Mouse (Mus musculus) neural tube, embryonic 15.5 days (tissue): ENCODE results near the gene Cpsf4l. TPM values are rescaled to one million over a fixed set of nuclear protein-coding genes. Genes with fewer than 3 reads are reported as not detected.

Experiments
- ATAC-seq: fragments of 200-750 bp; cut with Nextera tagmentation; 2 replicates; pipeline ENCODE4 v1.8.0; 2017; ENCODE audit warnings: mild to moderate bottlenecking, moderate TSS enrichment, moderate library complexity; ENCODE audit not compliant: low FRiP score
- H3K27ac ChIP-seq: fragments of 300-500 bp; sonication (generic); replicated peaks from 2 replicates; pipeline ENCODE4 v1.5.1; 2015; ENCODE audit warnings: mild to moderate bottlenecking, inconsistent platforms
- H3K27me3 ChIP-seq: fragments of 300-500 bp; sonication (generic); replicated peaks from 2 replicates; pipeline ENCODE4 v1.6.1; 2015; ENCODE audit warnings: inconsistent platforms
- H3K36me3 ChIP-seq: fragments of 300-500 bp; sonication (generic); 2 replicates; pipeline ENCODE4 v1.6.1; 2015; ENCODE audit warnings: inconsistent platforms
- H3K4me1 ChIP-seq: fragments of 300-500 bp; sonication (generic); 2 replicates; pipeline ENCODE4 v1.6.1; 2015; ENCODE audit warnings: inconsistent platforms
- H3K4me2 ChIP-seq: fragments of 300-500 bp; sonication (generic); 2 replicates; pipeline ENCODE4 v1.6.1; 2015; ENCODE audit warnings: inconsistent platforms, mild to moderate bottlenecking, moderate library complexity
- H3K4me3 ChIP-seq: fragments of 300-500 bp; sonication (generic); replicated peaks from 2 replicates; pipeline ENCODE4 v1.5.1; 2015; ENCODE audit warnings: mild to moderate bottlenecking, inconsistent platforms
- H3K9ac ChIP-seq: fragments of 300-500 bp; sonication (generic); replicated peaks from 2 replicates; pipeline ENCODE4 v1.6.1; 2015; ENCODE audit warnings: mild to moderate bottlenecking, inconsistent platforms
- H3K9me3 ChIP-seq: fragments of 300-500 bp; sonication (generic); replicated peaks from 2 replicates; pipeline ENCODE4 v1.6.1; 2016; ENCODE audit warnings: inconsistent platforms
- WGBS: fragments of 180-500 bp; shearing (Covaris S2); methylation state at CpG from one replicate; pipeline ENCODE4 v1.1.7; 2015; ENCODE audit warnings: mixed read lengths; 5-methylcytosine and 5-hydroxymethylcytosine counted together
- polyA plus RNA-seq: library from polyadenylated mRNA; unstranded; fragments of >200 nt; fragmentation: Nextera tagmentation; extraction: Ambion mirVana; gene quantifications from 2 replicates; pipeline ENCODE4 v1.2.1, GENCODE M21; 2015

Cpsf4l gene
- polyA plus RNA-seq, 1 experiment from 2014 or later = 0.27 TPM

DNA sequence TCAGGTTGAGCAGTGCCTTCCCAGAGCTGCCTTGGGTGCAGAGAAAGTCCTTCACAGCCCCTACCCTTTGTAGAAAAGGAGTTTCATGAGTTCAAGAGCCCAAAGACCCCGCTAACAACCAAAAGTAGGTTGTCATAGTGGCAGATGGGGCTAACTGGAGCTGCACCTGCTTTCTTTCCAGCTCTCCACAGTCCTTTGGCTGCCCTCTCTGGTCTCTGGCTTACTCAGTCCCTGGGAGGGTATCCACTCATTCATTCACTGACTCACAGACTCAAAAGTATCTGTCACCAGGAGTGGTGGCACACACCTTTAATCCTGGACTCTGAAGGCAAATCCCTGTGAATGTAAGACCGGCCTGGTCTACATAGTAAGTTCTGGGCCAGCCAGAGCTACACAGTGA lies 6.3 kb upstream of the Cpsf4l start:
- no peak for ATAC-seq
- no peaks in the 10 kb centered on the region for H3K27me3 ChIP-seq
- no peak overlapping the region for H3K4me2 ChIP-seq
- no peaks in the 10 kb centered on the region for H3K4me1 ChIP-seq
- H3K27ac ChIP-seq = no peak overlapping the region
- H3K9me3 ChIP-seq = no peaks in the 10 kb centered on the region
- H3K4me3 ChIP-seq = no peak overlapping the region
- H3K36me3 ChIP-seq = no peaks in the 10 kb centered on the region
- 94% methylated on average over 2 of the region's 2 CpGs for WGBS
- H3K9ac ChIP-seq = no peak overlapping the region

DNA sequence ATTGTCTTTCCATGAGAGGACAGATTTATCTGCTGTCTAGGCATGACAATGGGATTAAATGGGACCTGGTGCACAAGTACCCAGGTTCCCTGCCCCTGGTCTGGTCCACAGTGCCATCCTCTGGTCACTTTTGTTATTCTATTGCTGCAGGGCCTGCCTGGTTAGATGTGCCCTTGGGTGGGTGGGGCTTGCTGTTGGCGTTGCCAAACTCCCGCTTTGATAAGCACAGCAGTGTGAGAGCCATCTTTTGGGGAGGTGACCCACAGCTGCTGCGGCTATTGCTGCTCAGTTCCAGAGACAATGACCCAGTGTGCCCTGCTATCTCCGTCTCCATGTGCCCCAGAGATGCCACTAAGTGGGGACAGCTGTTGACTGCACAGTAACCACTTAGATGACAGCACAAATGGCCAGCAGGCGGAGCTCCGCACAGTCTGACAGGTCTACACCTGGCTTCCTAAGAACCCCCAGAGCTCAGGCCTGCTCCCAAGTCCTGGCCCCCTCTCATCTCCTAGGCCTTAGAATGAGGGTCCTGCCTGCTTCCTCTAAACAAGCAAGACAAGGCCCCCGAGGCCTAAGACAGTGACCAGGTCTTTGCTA lies 5.4 kb upstream of the Cpsf4l start:
- H3K27me3 ChIP-seq = no peaks in the 10 kb centered on the region

DNA sequence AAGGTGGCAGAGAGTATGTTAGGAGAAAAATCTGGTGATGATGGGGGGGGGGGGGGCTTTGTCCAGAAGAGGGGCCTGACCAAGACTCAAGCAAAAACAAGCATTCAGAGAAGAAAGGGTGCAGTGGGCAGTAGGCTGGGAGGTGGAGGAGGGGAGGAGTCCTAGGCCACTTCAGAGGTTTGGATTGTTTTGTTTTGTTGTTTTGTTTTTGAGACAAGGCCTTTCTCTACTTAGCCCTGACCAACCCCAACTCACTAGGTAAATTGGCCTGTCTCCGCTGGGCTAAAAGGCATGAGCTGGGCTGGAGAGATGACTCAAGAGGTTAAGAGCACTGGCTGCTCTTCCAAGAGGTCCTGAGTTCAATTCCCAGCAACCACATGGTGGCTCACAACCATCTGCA lies 1.2 kb upstream of the Cpsf4l start:
- Histone ChIP-seq H3K4me2 (no peak overlapping the region), H3K9me3 (no peaks in the 10 kb centered on the region), H3K9ac (no peak overlapping the region), H3K27me3 (0 out of 2 replicates have a peak, but pooled peaks cover 9% of the 10 kb centered on the region), H3K27ac (no peak overlapping the region), H3K36me3 (0 out of 2 replicates have a peak, but pooled peaks cover 4% of the 10 kb centered on the region), H3K4me1 (peaks cover 18% of the 10 kb centered on the region), H3K4me3 (no peak overlapping the region)
- WGBS = 48% methylated on average over 1 of the region's 1 CpGs
- no peak for ATAC-seq

More for the DNA sequence above, 5.4 kb upstream of the Cpsf4l start:
- H3K4me1 ChIP-seq = peaks cover 7% of the 10 kb centered on the region
- 66% methylated on average over 7 of the region's 7 CpGs for WGBS
- ATAC-seq = no peak
- no peaks in the 10 kb centered on the region for H3K9me3 ChIP-seq
- no peak overlapping the region for H3K4me3 ChIP-seq
- no peak overlapping the region for H3K4me2 ChIP-seq
- H3K9ac ChIP-seq = no peak overlapping the region
- H3K27ac ChIP-seq = no peak overlapping the region
- H3K36me3 ChIP-seq = no peaks in the 10 kb centered on the region

DNA sequence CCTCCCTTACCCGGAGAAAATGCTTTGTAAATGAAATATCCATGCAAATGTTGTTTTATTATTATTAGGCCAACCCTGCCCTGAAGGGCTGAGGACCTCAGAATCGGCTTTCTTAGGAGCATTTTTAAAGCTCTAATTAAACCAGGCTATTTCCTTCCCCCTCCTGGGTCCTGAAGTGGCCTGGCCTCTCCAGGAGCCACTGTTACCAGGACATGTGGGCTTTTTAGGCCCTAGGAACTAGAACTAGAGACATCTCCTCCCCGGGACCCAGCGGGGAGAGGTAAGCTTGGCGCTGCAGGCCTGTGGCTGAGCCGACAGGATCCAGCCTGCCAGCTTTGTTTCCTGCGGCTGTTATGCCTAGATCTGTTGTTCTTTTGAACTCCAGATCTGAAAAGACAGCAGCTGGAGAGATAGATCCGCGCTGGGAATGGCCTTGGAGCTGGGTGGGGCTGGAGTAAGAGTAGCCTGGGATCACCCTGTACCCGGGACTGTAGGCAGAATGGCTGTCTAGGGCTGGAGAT lies 500 bp upstream of the Cpsf4l start:
- H3K9ac ChIP-seq = no peak overlapping the region; the same call in 1 of the 2 replicates
- peak overlapping the region; percentile 38 for H3K27ac ChIP-seq
- H3K36me3 ChIP-seq = 0 out of 2 replicates have a peak, but pooled peaks cover 4% of the 10 kb centered on the region
- 0 out of 2 replicates have a peak, but pooled peaks cover 9% of the 10 kb centered on the region for H3K27me3 ChIP-seq
- peaks cover 18% of the 10 kb centered on the region for H3K4me1 ChIP-seq
- H3K4me3 ChIP-seq = no peak overlapping the region
- 4% methylated on average over 10 of the region's 10 CpGs for WGBS
- no peaks in the 10 kb centered on the region for H3K9me3 ChIP-seq
- ATAC-seq = no peak; the same call in 1 of the 2 replicates
- H3K4me2 ChIP-seq = no peak overlapping the region

DNA sequence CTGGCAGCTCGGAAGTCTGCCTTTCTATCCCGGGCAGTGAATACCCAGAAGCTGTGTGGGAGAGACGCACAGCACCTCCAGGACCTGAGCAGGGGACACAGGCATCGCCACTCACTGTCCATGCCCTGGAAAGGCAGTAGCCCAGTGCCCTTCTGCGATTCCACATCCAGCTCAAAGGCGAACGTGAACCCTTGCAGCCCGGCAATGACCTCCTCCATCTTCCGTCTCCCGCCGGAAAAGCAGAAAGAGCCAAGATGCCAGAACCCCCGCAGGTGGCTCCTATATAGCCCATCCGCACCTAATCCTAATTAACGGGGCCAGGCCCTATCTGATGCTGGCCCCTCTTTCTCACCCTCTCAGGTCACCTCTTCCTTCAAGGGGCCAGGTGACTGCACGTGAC lies 545 bp downstream of the Cpsf4l start:
- 0 out of 2 replicates have a peak, but pooled peaks cover 4% of the 10 kb centered on the region for H3K36me3 ChIP-seq
- H3K9me3 ChIP-seq = no peaks in the 10 kb centered on the region
- H3K9ac ChIP-seq = no peak overlapping the region
- 0 out of 2 replicates have a peak, but pooled peaks cover 9% of the 10 kb centered on the region for H3K27me3 ChIP-seq
- no peak for ATAC-seq
- H3K4me1 ChIP-seq = peaks cover 18% of the 10 kb centered on the region
- H3K27ac ChIP-seq = no peak overlapping the region
- H3K4me3 ChIP-seq = no peak overlapping the region
- 19% methylated on average over 15 of the region's 15 CpGs for WGBS
- no peak overlapping the region for H3K4me2 ChIP-seq

DNA sequence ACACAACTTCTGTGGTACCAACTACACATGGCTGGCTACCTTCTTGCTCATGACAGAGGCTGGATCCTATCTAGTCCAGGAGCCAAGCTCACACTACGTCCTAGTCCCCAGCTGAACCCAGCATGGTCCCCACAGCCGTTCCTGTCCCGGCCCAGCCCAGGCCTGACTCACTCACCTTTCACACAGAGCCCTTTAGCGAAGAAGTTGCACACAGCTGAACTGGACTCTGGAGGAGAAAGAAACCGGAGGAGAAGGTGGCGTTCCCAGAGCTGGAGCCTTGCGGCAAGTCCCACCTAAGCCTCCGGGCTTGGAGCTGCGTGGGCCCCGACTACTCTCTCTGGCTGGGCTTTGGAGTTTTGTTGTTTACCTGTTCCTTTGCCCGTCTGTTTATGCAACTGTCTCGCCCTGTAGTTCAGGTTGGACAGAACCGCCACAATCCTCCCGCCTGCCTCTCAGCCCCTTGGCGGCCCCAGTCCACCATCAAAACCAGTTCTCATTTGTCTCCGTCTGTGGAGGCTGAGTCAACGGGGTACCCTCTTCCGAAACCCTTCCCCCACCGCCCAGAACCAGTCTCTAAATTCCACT lies 1.1 kb downstream of the Cpsf4l start:
- Histone ChIP-seq H3K9ac (no peak overlapping the region), H3K27ac (no peak overlapping the region), H3K27me3 (0 out of 2 replicates have a peak, but pooled peaks cover 9% of the 10 kb centered on the region), H3K4me1 (peaks cover 18% of the 10 kb centered on the region), H3K4me3 (no peak overlapping the region), H3K4me2 (no peak overlapping the region), H3K36me3 (0 out of 2 replicates have a peak, but pooled peaks cover 4% of the 10 kb centered on the region), H3K9me3 (no peaks in the 10 kb centered on the region)
- ATAC-seq = no peak
- WGBS = 58% methylated on average over 19 of the region's 19 CpGs

DNA sequence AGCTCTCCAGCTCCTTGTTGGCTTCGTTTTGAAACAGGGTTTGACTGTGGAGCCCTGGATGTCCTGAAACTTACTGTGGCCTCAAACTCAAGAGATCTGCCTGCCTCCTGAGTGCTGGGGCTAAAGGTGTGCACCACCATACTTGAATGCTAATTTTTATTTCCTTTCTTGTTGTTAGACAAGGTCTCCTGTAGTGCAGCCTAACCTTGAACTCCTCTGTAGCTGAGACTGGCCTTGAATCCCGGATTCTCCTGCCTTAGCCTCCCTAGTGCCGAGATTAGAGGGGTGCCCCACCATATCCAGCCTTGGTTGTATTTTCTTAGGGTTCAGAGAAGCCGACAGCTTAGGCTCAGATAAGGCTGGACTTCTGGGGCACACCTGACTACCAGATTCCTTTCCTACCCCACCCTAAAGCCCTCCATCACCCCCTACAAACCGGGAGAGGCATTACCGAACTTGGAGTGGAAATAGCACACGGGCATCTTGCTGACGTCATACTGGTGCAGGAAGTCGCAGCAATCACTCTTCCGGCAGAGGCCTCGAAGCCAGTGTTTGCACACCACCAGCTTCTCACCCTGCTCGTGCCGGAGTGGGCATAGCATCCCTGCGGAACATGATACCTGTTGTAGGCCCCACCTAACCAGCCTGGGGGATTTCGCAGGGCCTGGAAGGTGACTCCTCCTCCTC lies 3.7 kb downstream of the Cpsf4l start:
- 0 out of 2 replicates have a peak, but pooled peaks cover 9% of the 10 kb centered on the region for H3K27me3 ChIP-seq
- ATAC-seq = no peak
- H3K27ac ChIP-seq = no peak overlapping the region
- WGBS = 90% methylated on average over 15 of the region's 15 CpGs
- peaks cover 18% of the 10 kb centered on the region for H3K4me1 ChIP-seq
- no peak overlapping the region for H3K9ac ChIP-seq
- H3K4me2 ChIP-seq = no peak overlapping the region
- 0 out of 2 replicates have a peak, but pooled peaks cover 4% of the 10 kb centered on the region for H3K36me3 ChIP-seq
- no peaks in the 10 kb centered on the region for H3K9me3 ChIP-seq
- no peak overlapping the region for H3K4me3 ChIP-seq

DNA sequence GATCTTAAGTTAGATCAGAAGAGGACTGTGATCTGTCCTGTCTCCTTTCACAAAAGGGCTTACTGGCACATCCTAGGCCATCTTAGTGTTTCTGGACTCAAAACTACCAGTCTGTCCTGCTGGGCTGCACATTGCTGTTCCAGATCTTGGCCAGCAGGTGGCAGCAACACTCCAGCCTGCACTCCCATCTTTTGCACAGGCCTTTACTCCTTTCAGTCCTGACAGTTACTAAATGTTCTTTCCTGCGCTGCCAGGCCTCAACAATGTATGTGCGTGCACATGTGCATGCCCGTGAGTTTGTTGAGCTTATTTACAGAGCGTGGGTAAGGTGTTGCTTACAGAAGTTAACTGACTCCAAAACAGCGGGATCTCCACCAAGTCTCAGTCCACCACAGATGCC lies 6.1 kb downstream of the Cpsf4l start:
- H3K9me3 ChIP-seq = no peaks in the 10 kb centered on the region
- no peak; the same call in 1 of the 2 replicates for ATAC-seq
- H3K4me1 ChIP-seq = no peaks in the 10 kb centered on the region
- WGBS = 38% methylated on average over 5 of the region's 5 CpGs
- 0 out of 2 replicates have a peak, but pooled peaks cover 3% of the 10 kb centered on the region for H3K27me3 ChIP-seq
- H3K27ac ChIP-seq = no peak overlapping the region
- no peak overlapping the region for H3K4me3 ChIP-seq
- no peak overlapping the region for H3K9ac ChIP-seq
- H3K36me3 ChIP-seq = peaks cover 5% of the 10 kb centered on the region; the same call in 1 of the 2 replicates
- H3K4me2 ChIP-seq = no peak overlapping the region

DNA sequence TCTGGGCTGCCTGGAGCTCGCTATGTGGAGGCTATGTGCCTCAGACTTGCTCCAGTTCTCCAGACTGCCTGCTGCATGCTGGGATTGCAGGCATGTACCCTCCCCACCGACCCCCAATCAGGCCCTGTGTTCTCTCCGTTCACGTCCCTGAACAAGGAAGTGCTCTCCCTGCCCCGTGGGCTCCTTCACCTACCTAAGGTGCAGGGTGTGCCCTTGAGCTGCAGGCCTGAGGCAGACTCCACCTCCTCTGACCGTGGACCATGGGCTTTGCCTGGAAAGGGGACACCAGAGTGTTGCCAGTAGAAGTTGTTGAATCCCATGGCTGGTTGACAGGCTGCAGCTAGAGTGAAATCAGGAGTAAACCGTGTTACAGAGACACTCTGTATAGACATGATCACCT lies 10.2 kb downstream of the Cpsf4l start:
- H3K27me3 ChIP-seq = no peaks in the 10 kb centered on the region
- no peak overlapping the region for H3K27ac ChIP-seq
- H3K4me2 ChIP-seq = no peak overlapping the region
- H3K36me3 ChIP-seq = peaks cover 27% of the 10 kb centered on the region
- no peaks in the 10 kb centered on the region for H3K4me1 ChIP-seq
- H3K9me3 ChIP-seq = no peaks in the 10 kb centered on the region
- 90% methylated on average over 7 of the region's 7 CpGs for WGBS
- no peak overlapping the region for H3K4me3 ChIP-seq
- H3K9ac ChIP-seq = no peak overlapping the region
- no peak for ATAC-seq

DNA sequence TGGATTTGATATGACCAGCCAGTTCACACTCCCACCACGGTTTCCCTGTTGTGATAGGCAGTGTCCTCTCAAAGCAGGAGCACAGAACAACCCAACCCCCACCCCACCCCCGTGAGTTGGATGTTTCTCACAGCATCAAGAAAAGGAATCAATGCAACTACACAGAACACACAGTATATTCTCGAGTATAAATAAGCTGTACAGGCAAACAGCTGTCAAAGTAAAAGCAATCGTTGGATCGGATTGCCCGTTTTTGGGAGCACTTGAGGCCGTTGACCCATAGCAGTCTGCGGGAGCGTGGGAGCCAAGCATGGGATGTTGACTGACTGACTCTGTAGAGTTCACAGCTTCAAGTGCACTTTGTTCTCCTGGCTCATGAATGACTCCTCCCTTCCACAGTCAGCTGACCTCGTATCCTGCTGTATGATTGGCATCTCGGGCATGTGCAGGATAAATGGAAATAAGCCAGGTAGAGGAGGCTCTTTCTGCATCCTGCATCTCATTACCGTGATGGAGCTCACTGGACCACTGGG lies 11.7 kb downstream of the Cpsf4l start:
- Histone ChIP-seq H3K4me1 (no peaks in the 10 kb centered on the region), H3K4me2 (no peak overlapping the region), H3K27me3 (no peaks in the 10 kb centered on the region), H3K9ac (no peak overlapping the region), H3K27ac (no peak overlapping the region), H3K36me3 (peaks cover 41% of the 10 kb centered on the region), H3K4me3 (no peak overlapping the region), H3K9me3 (no peaks in the 10 kb centered on the region)
- 85% methylated on average over 12 of the region's 12 CpGs for WGBS
- no peak for ATAC-seq

DNA sequence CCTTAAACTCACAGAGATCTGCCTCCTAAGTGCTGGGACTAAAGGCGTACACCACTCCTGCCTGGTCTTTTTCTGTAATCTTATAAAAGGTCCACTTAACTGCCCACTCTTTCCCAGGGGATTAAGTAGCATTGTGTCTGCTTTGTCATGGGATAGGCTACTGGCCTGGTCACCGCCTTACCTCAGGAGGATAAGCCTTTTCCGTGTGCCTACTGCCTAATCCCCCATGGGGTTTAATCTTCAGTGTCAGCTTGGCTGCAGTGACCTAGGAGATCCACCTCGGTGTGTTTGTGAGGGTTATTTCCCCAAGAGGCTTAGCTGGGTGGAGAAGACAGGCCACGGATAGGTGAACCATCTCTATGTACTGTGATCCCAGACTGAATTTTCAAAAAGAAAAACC lies 12.2 kb downstream of the Cpsf4l start:
- Histone ChIP-seq H3K4me1 (no peaks in the 10 kb centered on the region), H3K4me2 (no peak overlapping the region), H3K9ac (no peak overlapping the region), H3K36me3 (peaks cover 46% of the 10 kb centered on the region), H3K4me3 (no peak overlapping the region), H3K9me3 (no peaks in the 10 kb centered on the region), H3K27ac (no peak overlapping the region), H3K27me3 (no peaks in the 10 kb centered on the region)
- no peak for ATAC-seq
- WGBS = 87% methylated on average over 5 of the region's 5 CpGs
